Mouse (Mus musculus) intestine, embryonic 14.5 days (tissue): Measurements from ENCODE around the gene Tbcel. TPM values are rescaled to one million over a fixed set of nuclear protein-coding genes. Genes with fewer than 3 reads are reported as not detected.
A peak's percentile ranks its signal among the peaks of the same experiment; 100 is the strongest.

Source experiments
- ATAC-seq: fragments of 200-750 bp; cut with Nextera tagmentation; replicated peaks from 2 replicates; pipeline ENCODE4 v1.8.0; 2017; ENCODE audit warnings: low read depth, moderate number of reproducible peaks, moderate TSS enrichment, moderate library complexity; ENCODE audit not compliant: low FRiP score, low TSS enrichment
- DNase-seq: peaks from one replicate; pipeline ENCODE4 v3.0.0-alpha.2; 2018; ENCODE audit warnings: low spot score
- H3K27ac ChIP-seq: fragments of 300-500 bp; sonication (generic); 2 replicates; pipeline ENCODE4 v1.5.1; 2014; ENCODE audit warnings: low read depth, mild to moderate bottlenecking, control low read depth
- H3K27me3 ChIP-seq: fragments of 300-500 bp; sonication (generic); replicated peaks from 2 replicates; pipeline ENCODE4 v1.6.1; 2014; ENCODE audit warnings: low read length, control low read depth; ENCODE audit not compliant: control insufficient read depth, insufficient read depth
- H3K36me3 ChIP-seq: fragments of 300-500 bp; sonication (generic); 2 replicates; pipeline ENCODE4 v1.6.1; 2014; ENCODE audit warnings: low read length, control low read depth; ENCODE audit not compliant: control insufficient read depth, insufficient read depth
- H3K4me1 ChIP-seq: fragments of 300-500 bp; sonication (generic); replicated peaks from 2 replicates; pipeline ENCODE4 v1.6.1; 2014; ENCODE audit warnings: low read length, control low read depth, mixed read lengths; ENCODE audit not compliant: control insufficient read depth, insufficient read depth
- H3K4me2 ChIP-seq: fragments of 300-500 bp; sonication (generic); 2 replicates; pipeline ENCODE4 v1.6.1; 2014; ENCODE audit warnings: low read length
- H3K4me3 ChIP-seq: fragments of 300-500 bp; sonication (generic); 2 replicates; pipeline ENCODE4 v1.5.1; 2014; ENCODE audit warnings: low read depth, low read length, control low read depth, mixed read lengths
- H3K9ac ChIP-seq: fragments of 300-500 bp; sonication (generic); 2 replicates; pipeline ENCODE4 v1.6.1; 2014; ENCODE audit warnings: mild to moderate bottlenecking, low read length
- H3K9me3 ChIP-seq: fragments of 300-500 bp; sonication (generic); 2 replicates; pipeline ENCODE4 v1.6.1; 2016; ENCODE audit warnings: low read length, control low read depth; ENCODE audit not compliant: control insufficient read depth
- WGBS: fragments of 180-500 bp; shearing (Covaris S2); extraction: QIAGEN DNeasy Blood & Tissue Kit; methylation state at CpG from one replicate; pipeline ENCODE4 v1.1.7; 2014; 5-methylcytosine and 5-hydroxymethylcytosine counted together
- polyA plus RNA-seq: library from polyadenylated mRNA; unstranded; fragments of >200 nt; fragmentation: Nextera tagmentation; extraction: Ambion mirVana; gene quantifications from 2 replicates; pipeline ENCODE4 v1.2.1, GENCODE M21; 2014

Gene Tbcel
- polyA plus RNA-seq, 1 experiment from 2014 or later = 5.9 TPM

DNA sequence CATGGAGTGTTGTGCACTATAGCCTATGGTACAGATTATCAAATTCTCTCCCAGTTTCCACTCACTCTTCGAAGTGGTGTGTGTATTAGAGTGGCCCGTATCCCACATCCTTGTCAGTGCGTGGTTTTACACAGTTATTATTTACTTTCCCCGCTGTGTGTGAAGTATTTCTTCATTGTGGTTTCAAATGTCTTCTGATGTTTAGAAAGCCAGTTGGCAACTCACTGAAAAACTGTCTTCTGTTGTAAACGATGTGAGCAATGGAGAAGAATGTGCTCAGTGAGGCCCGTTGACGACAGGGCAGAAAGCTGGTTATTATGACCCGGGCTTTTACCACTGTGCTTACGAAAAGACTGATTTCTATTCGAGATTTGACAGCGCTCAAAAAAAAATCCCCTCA lies 3.0 kb downstream of the Tbcel start:
- ATAC-seq = no peak
- Histone ChIP-seq H3K9me3 (no peaks in the 10 kb centered on the region), H3K27me3 (no peaks in the 10 kb centered on the region), H3K9ac (no peak overlapping the region), H3K27ac (no peak overlapping the region), H3K4me2 (no peak overlapping the region), H3K36me3 (no peaks in the 10 kb centered on the region), H3K4me3 (no peak overlapping the region), H3K4me1 (no peaks in the 10 kb centered on the region)
- no peak for DNase-seq
- WGBS = 49% methylated on average over 11 of the region's 11 CpGs

DNA sequence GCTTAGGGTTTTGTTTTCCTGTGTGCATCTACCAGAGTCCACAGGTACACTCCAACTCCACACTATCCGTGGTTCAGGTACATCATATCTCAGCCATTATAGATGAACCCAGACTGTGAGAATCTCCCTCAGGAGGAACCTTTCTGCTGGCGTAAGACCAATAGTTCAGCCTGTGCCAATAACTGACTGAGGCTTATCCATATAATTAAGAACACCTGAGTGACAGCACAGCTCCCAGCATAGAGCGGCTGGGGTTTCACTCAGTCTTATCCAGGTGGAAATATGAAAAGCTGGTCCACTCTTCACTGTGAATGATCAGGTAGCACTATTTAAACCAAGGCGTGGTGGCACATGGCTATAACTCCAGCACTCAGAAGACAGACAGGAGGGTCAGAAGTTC lies 3.9 kb downstream of the Tbcel start:
- no peak overlapping the region for H3K4me3 ChIP-seq
- no peaks in the 10 kb centered on the region for H3K36me3 ChIP-seq
- no peaks in the 10 kb centered on the region for H3K9me3 ChIP-seq
- DNase-seq (no peak), ATAC-seq (no peak)
- H3K9ac ChIP-seq = no peak overlapping the region
- 83% methylated on average over 4 of the region's 4 CpGs for WGBS
- H3K4me2 ChIP-seq = no peak overlapping the region
- no peaks in the 10 kb centered on the region for H3K4me1 ChIP-seq
- no peak overlapping the region for H3K27ac ChIP-seq
- H3K27me3 ChIP-seq = no peaks in the 10 kb centered on the region

DNA sequence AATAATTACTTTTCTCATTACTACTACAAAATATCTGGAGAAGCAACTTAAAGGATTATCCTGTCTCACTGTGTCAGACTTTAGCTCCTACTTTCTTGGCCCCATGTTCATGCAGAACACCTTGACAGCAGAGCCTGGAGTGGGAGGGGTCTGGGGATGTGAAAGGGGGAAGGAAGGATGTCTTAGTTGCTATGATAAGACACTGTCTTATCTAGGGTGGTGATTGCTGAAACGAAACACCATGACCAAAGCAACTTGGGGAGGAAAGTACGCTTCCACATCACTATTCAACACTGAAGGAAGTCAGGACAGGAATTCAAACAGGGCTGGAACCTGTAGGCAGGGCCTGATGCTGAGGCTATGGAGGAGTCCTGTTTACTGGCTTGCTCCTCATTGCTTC lies 11.3 kb downstream of the Tbcel start:
- 82% methylated on average over 2 of the region's 2 CpGs for WGBS
- no peak for DNase-seq

DNA sequence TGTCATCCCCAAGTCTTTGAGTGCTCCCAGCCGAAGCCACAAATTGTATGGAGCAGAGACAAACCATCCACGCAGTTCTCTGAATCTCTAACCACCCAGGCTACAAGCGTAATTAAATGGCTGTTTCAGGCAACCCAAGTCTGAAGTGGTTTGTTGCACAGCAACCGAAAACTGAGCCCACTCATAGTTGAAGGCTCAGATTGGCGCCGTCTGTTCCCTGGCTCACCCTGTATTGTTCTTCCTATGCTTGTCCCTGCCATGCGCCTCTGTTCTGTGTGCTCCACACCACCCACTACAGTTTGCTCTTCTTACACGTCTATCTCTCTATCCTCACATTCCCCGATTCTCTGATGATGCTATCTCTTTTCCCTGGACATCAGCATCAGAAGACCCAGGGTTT lies 15.8 kb downstream of the Tbcel start:
- peaks cover 4% of the 10 kb centered on the region for H3K9me3 ChIP-seq
- H3K4me3 ChIP-seq = no peak overlapping the region
- no peaks in the 10 kb centered on the region for H3K27me3 ChIP-seq
- no peak for ATAC-seq
- no peak overlapping the region for H3K4me2 ChIP-seq
- H3K36me3 ChIP-seq = no peaks in the 10 kb centered on the region
- no peak overlapping the region for H3K27ac ChIP-seq
- H3K4me1 ChIP-seq = no peaks in the 10 kb centered on the region
- DNase-seq = no peak
- no peak overlapping the region for H3K9ac ChIP-seq
- WGBS = 90% methylated on average over 9 of the region's 9 CpGs

More for the DNA sequence above, 11.3 kb downstream of the Tbcel start:
- no peak overlapping the region for H3K4me3 ChIP-seq
- no peaks in the 10 kb centered on the region for H3K27me3 ChIP-seq
- H3K4me1 ChIP-seq = no peaks in the 10 kb centered on the region
- no peak overlapping the region for H3K27ac ChIP-seq
- H3K9me3 ChIP-seq = peaks cover 9% of the 10 kb centered on the region
- no peaks in the 10 kb centered on the region for H3K36me3 ChIP-seq
- ATAC-seq = no peak
- H3K4me2 ChIP-seq = no peak overlapping the region
- no peak overlapping the region for H3K9ac ChIP-seq

DNA sequence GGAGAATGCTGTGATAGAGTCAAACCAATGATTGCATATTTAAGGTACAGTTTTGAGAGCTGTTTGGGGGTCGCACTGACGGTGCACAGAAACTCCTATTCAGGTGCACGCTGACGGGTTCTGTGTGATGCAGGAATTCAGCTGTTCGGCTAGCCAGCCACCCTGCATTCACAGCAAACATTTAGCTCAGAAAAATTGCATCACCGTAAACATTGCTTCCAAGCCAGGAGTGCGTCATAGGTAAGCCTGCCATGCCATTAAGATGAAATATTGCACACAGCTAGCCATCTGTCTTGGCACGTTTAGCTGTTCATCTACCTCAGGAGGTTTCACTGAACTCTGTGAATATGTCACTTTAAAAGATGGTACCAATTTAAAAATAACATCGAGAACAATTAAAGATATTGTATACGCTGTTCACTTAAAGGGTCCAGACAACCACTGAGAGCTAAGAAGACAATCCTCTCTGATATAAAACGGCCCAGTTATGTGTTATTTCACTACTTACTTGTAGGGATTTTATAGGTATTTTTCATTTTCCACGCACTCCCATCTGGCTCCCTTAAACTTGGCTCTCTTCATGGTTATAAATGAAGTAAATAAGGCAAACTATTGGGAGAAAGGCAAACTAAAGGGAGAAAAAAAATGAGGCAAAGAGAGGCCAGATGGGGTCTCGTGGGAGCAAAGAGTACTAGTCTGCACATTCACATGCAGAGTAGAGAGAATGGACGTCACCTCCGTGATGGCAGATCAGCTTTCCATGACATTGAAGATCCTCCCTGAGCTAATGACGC lies 16.8 kb downstream of the Tbcel start:
- Histone ChIP-seq H3K27ac (no peak overlapping the region), H3K36me3 (no peaks in the 10 kb centered on the region), H3K4me1 (no peaks in the 10 kb centered on the region), H3K4me3 (no peak overlapping the region), H3K27me3 (no peaks in the 10 kb centered on the region), H3K4me2 (no peak overlapping the region), H3K9ac (no peak overlapping the region), H3K9me3 (no peaks in the 10 kb centered on the region)
- no peak for ATAC-seq
- no peak for DNase-seq
- 78% methylated on average over 16 of the region's 16 CpGs for WGBS

DNA sequence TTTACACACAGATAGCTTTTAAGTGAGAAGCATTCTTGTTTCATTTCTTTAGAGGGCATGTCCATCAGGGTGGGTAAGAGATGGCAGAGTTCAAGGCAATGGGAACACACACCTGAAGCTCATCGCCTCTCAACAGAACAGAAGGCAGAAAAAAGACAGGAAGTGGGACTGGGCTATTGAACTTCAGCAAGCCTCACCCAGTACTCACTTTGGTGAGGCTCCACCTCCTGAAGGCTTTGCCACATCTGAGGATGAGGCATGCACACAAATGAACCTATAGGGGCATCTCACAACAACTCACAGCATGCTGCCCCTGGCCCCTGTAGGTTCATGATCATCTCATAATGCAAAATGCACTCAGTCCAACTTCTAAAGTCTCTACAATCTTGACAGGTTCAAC lies 19.5 kb downstream of the Tbcel start:
- Histone ChIP-seq H3K27me3 (no peaks in the 10 kb centered on the region), H3K36me3 (no peaks in the 10 kb centered on the region), H3K9ac (no peak overlapping the region), H3K4me2 (no peak overlapping the region), H3K9me3 (no peaks in the 10 kb centered on the region), H3K27ac (no peak overlapping the region), H3K4me1 (no peaks in the 10 kb centered on the region), H3K4me3 (no peak overlapping the region)
- no peak for DNase-seq
- WGBS = 86% methylated on average over 1 of the region's 1 CpGs
- ATAC-seq = no peak

DNA sequence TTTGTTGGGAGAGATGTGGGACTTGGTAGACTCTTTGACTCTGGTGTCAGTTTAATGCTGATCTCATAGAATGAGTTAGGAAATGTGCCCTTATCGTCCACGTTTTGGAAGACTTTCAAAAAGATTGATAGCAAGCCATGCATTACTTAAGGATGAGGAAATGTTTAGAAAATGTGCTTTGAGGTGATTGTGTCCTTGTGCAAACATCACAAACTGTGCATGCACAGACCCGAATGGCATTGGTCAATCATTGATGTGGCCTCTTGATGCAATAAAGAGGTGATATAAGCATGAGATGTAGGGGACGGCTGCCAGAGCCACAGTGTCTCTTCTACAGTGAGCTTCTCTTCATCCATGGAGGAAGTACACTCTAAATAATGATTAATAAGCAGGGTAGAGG lies 20.7 kb downstream of the Tbcel start:
- Histone ChIP-seq H3K4me1 (no peaks in the 10 kb centered on the region), H3K9me3 (no peaks in the 10 kb centered on the region), H3K36me3 (no peaks in the 10 kb centered on the region), H3K4me3 (no peak overlapping the region), H3K27ac (no peak overlapping the region), H3K27me3 (no peaks in the 10 kb centered on the region), H3K4me2 (no peak overlapping the region), H3K9ac (no peak overlapping the region)
- peak; percentile 43; the same call in 1 of the 2 replicates for ATAC-seq
- no peak for DNase-seq
- 58% methylated on average over 4 of the region's 4 CpGs for WGBS

DNA sequence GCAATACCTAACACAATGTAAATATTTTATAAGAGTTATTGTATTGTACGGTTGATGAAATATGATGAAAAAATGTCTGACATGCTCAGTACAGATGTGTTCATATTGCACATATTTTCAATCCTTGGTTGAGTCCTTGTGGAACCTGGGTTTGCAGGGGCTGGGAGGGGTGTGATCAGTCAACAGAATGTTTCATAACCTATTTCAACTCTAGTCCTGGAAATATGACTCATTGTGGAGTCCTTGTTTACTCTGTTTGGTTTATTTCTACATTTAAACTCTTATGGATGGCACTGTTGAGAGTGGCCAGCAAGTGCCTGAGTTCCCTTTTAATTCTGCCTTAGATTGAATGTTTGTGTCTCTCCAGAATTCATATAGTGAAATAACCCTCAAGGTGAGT lies 22.9 kb downstream of the Tbcel start:
- H3K27me3 ChIP-seq = no peaks in the 10 kb centered on the region
- no peak for DNase-seq
- H3K9me3 ChIP-seq = no peaks in the 10 kb centered on the region
- no peak overlapping the region for H3K27ac ChIP-seq
- H3K36me3 ChIP-seq = no peaks in the 10 kb centered on the region
- H3K4me3 ChIP-seq = no peak overlapping the region
- ATAC-seq = no peak
- H3K4me1 ChIP-seq = no peaks in the 10 kb centered on the region
- H3K4me2 ChIP-seq = no peak overlapping the region
- WGBS = 94% methylated on average over 1 of the region's 1 CpGs
- no peak overlapping the region for H3K9ac ChIP-seq

DNA sequence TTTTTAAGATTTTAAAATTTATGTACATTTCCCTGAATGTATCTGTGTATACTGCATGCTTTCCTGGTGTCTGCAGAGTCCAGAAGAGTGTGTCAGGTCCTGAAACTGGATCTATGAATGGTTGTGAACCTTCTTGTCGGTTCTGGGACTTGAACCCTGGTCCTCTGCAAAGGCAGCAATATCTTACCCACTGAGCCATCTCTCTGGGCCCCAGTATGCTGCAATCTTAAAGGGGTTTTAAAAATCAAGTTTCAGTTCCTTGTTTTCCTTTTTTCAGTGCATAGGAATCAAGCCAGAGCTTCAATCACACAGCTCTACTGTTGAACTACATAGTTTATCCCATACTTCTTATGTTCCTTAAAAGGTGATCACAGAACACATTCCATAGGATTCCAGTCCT lies 24.7 kb downstream of the Tbcel start:
- no peak for ATAC-seq
- 77% methylated on average over 1 of the region's 1 CpGs for WGBS

More for the DNA sequence above, 24.7 kb downstream of the Tbcel start:
- H3K9me3 ChIP-seq = no peaks in the 10 kb centered on the region
- H3K4me3 ChIP-seq = no peak overlapping the region
- no peak overlapping the region for H3K27ac ChIP-seq
- no peaks in the 10 kb centered on the region for H3K36me3 ChIP-seq
- H3K4me1 ChIP-seq = no peaks in the 10 kb centered on the region
- H3K27me3 ChIP-seq = no peaks in the 10 kb centered on the region
- DNase-seq = no peak
- no peak overlapping the region for H3K9ac ChIP-seq
- H3K4me2 ChIP-seq = no peak overlapping the region
